In genomic region chr17:28781290-28782045, GRCm38 (mm10) we compare ENCODE assay signal across 11 mouse cellular contexts. TPM values are rescaled to one million over a fixed set of nuclear protein-coding genes. Genes with fewer than 3 reads are reported as not detected.
DNase-seq lines count a peak whose midpoint lies in the region; ATAC-seq and TF ChIP-seq lines count a peak whose summit lies in the region.
"Had no signal": no experiment of that assay in that cellular context is flagged by ENCODE, and none has a peak within 500 bp of the region (broad histone marks: within the 10 kb centered on the region; RNA-seq: fewer than 3 reads in every experiment).

No protein-coding gene starts in this region.

- H3K36me3 ChIP-seq in midbrain, embryonic 11.5 days (ENCODE audit: control insufficient read depth, insufficient read depth, low read length), result no peaks in the 10 kb centered on the region
- no peaks in the 10 kb centered on the region for H3K36me3 ChIP-seq in midbrain, embryonic 10.5 days
- H3K36me3 ChIP-seq in heart, embryonic 14.5 days (ENCODE audit: control insufficient read depth, insufficient read depth, low read length), result no peaks in the 10 kb centered on the region
- H3K36me3 ChIP-seq: limb, embryonic 12.5 days had no signal

- no peak overlapping the region for H3K4me2 ChIP-seq in midbrain, embryonic 11.5 days
- no peak overlapping the region for H3K4me2 ChIP-seq in heart, embryonic 14.5 days (ENCODE audit: low read length)
- H3K4me2 ChIP-seq: embryonic facial prominence, embryonic 13.5 days; limb, embryonic 12.5 days had no signal

- H3K27me3 ChIP-seq in midbrain, embryonic 11.5 days (ENCODE audit: control insufficient read depth, insufficient read depth, low read length), result no peaks in the 10 kb centered on the region
- no peaks in the 10 kb centered on the region for H3K27me3 ChIP-seq in midbrain, embryonic 10.5 days (ENCODE audit: low read depth, poor library complexity, severe bottlenecking)
- H3K27me3 ChIP-seq in heart, embryonic 14.5 days (ENCODE audit: control insufficient read depth, insufficient read depth, low read length), result no peaks in the 10 kb centered on the region
- H3K27me3 ChIP-seq: embryonic facial prominence, embryonic 13.5 days; limb, embryonic 12.5 days had no signal

- H3K27ac ChIP-seq in midbrain, embryonic 11.5 days (ENCODE audit: low read depth, low read length), result no peak overlapping the region
- no peak overlapping the region; the same call in 1 of the 2 replicates for H3K27ac ChIP-seq in midbrain, embryonic 10.5 days (replicated peaks)
- 0 out of 4 replicates have a peak overlapping the region, but pooled peaks of 1 of the 2 experiments have one; percentile 3 for H3K27ac ChIP-seq in heart, embryonic 14.5 days (replicated peaks in 1 of 2; ENCODE audit: control insufficient read depth in 1 of 2, insufficient read depth in 1 of 2, low read depth in 2 of 2, low read length in 2 of 2)
- no peak overlapping the region for H3K27ac ChIP-seq in gastrocnemius, adult 2 months
- H3K27ac ChIP-seq: embryonic facial prominence, embryonic 13.5 days; limb, embryonic 12.5 days had no signal

- peak; percentile 20 for DNase-seq in embryo, embryonic 10 days (ENCODE audit: low spot score)
- no peak for DNase-seq in embryo, embryonic 9.5 days (ENCODE audit: extremely low spot score)
- peak; percentile 68 for DNase-seq in midbrain, embryonic 11.5 days (ENCODE audit: low spot score, missing footprints)
- no peak for DNase-seq in midbrain, embryonic 10.5 days (ENCODE audit: low spot score)
- peak; percentile 79 for DNase-seq in testis, postnatal 10 days (ENCODE audit: low spot score)
- no peak for DNase-seq in c-Kit-positive CD71-positive TER-119-positive erythroid progenitor cells, embryonic 14.5 days (ENCODE audit: low spot score)
- DNase-seq in gastrocnemius, adult 2 months, result no peak
- DNase-seq: lung, postnatal 10 days had no signal

- no peaks in the 10 kb centered on the region for H3K4me1 ChIP-seq in midbrain, embryonic 11.5 days (ENCODE audit: control insufficient read depth, insufficient read depth, low read length)
- 0 out of 2 replicates have a peak, but pooled peaks cover 7% of the 10 kb centered on the region for H3K4me1 ChIP-seq in midbrain, embryonic 10.5 days
- H3K4me1 ChIP-seq in heart, embryonic 14.5 days (ENCODE audit: control insufficient read depth in 2 of 2, insufficient read depth in 2 of 2, low read length in 2 of 2), result peaks cover 6 to 12% of the 10 kb centered on the region in 2 experiments; a peak in 2 of 4 replicates
- H3K4me1 ChIP-seq: embryonic facial prominence, embryonic 13.5 days had no signal

- ATAC-seq in midbrain, embryonic 11.5 days (ENCODE audit: low FRiP score), result no peak
- ATAC-seq in heart, embryonic 14.5 days (ENCODE audit: insufficient number of reproducible peaks, insufficient read depth, low FRiP score, low read depth), result peak; percentile 41; the same call in 1 of the 2 replicates

- no peak for TF ChIP-seq CTCF in gastrocnemius, adult 2 months (IDR thresholded peaks at IDR 0.05)

- no peaks in the 10 kb centered on the region for H3K9me3 ChIP-seq in midbrain, embryonic 11.5 days (ENCODE audit: control insufficient read depth, low read length)
- no peaks in the 10 kb centered on the region for H3K9me3 ChIP-seq in midbrain, embryonic 10.5 days (replicated peaks)
- no peaks in the 10 kb centered on the region for H3K9me3 ChIP-seq in heart, embryonic 14.5 days (ENCODE audit: control insufficient read depth, low read length)
- H3K9me3 ChIP-seq: embryonic facial prominence, embryonic 13.5 days; limb, embryonic 12.5 days had no signal

- intact Hi-C loops in gastrocnemius, adult 2 months (cut with DNase I), result no loop called here

- 56% methylated on average over 9 of the region's 9 CpGs for WGBS in midbrain, embryonic 11.5 days
- WGBS in midbrain, embryonic 10.5 days, result 55% methylated on average over 9 of the region's 9 CpGs
- 49% methylated on average over 9 of the region's 9 CpGs for WGBS in heart, embryonic 14.5 days

- H3K9ac ChIP-seq in midbrain, embryonic 11.5 days (ENCODE audit: low read length), result no peak overlapping the region
- no peak overlapping the region for H3K9ac ChIP-seq in heart, embryonic 14.5 days (ENCODE audit: low read length)
- H3K9ac ChIP-seq: embryonic facial prominence, embryonic 13.5 days; limb, embryonic 12.5 days had no signal

- no peak overlapping the region for H3K4me3 ChIP-seq in midbrain, embryonic 11.5 days (ENCODE audit: low read depth, low read length)
- H3K4me3 ChIP-seq in midbrain, embryonic 10.5 days, result no peak overlapping the region
- no peak overlapping the region for H3K4me3 ChIP-seq in heart, embryonic 14.5 days (ENCODE audit: control insufficient read depth in 1 of 2, insufficient read depth in 1 of 2, low read depth in 1 of 2, low read length in 2 of 2)
- no peak overlapping the region for H3K4me3 ChIP-seq in gastrocnemius, adult 2 months
- H3K4me3 ChIP-seq: embryonic facial prominence, embryonic 13.5 days; limb, embryonic 12.5 days had no signal

RNA-seq across cellular contexts. Expression of gene Mapk13, which starts 12.4 kb away (rescaled TPM):
- 1.1 and 1.2 TPM in 2 replicates for polyA plus RNA-seq in midbrain, embryonic 11.5 days (2014; fragmentation: Nextera tagmentation; extraction: Ambion mirVana)
- polyA plus RNA-seq in midbrain, embryonic 10.5 days (2016; fragmentation: Nextera tagmentation; extraction: Ambion mirVana), result 2.3 and 4.0 TPM in 2 replicates
- polyA plus RNA-seq in heart, embryonic 14.5 days (2014; fragmentation: Nextera tagmentation; extraction: Ambion mirVana), result 1.7 and 2.5 TPM in 2 replicates
- total RNA-seq in gastrocnemius, adult 2 months (2021), result under 1 TPM in 1 of 2 experiments, not detected in 1; 0.13 TPM

RNA-seq across cellular contexts. Expression of gene Brpf3, which starts 19.4 kb away (rescaled TPM):
- 6.5 and 9.7 TPM in 2 replicates for polyA plus RNA-seq in midbrain, embryonic 11.5 days (2014; fragmentation: Nextera tagmentation; extraction: Ambion mirVana)
- 8.3 and 9.1 TPM in 2 replicates for polyA plus RNA-seq in midbrain, embryonic 10.5 days (2016; fragmentation: Nextera tagmentation; extraction: Ambion mirVana)
- polyA plus RNA-seq in heart, embryonic 14.5 days (2014; fragmentation: Nextera tagmentation; extraction: Ambion mirVana), result 6.0 and 6.4 TPM in 2 replicates
- total RNA-seq in gastrocnemius, adult 2 months (2021), result 10 to 100 TPM; 15.5 to 16.2 TPM

RNA-seq across cellular contexts. Expression of gene AC170998.1, which starts 55.6 kb away (rescaled TPM):
- 0.66 and 0.78 TPM in 2 replicates for polyA plus RNA-seq in midbrain, embryonic 11.5 days (2014; fragmentation: Nextera tagmentation; extraction: Ambion mirVana)
- 3.3 and 3.4 TPM in 2 replicates for polyA plus RNA-seq in midbrain, embryonic 10.5 days (2016; fragmentation: Nextera tagmentation; extraction: Ambion mirVana)
- 2.2 and 2.5 TPM in 2 replicates for polyA plus RNA-seq in heart, embryonic 14.5 days (2014; fragmentation: Nextera tagmentation; extraction: Ambion mirVana)
- total RNA-seq in gastrocnemius, adult 2 months (2021), result under 1 TPM; 0.39 to 0.71 TPM

Comparison
In these comparisons a context has a peak if more than half of its experiments do, and no peak if none do; other contexts are left out.
1. DNase-seq: peak in embryo, embryonic 10 days (single experiment), midbrain, embryonic 11.5 days (single experiment) and testis, postnatal 10 days (single experiment); none in embryo, embryonic 9.5 days (single experiment), midbrain, embryonic 10.5 days (single experiment), c-Kit-positive CD71-positive TER-119-positive erythroid progenitor cells, embryonic 14.5 days (single experiment) and gastrocnemius, adult 2 months (single experiment).